Mouse (Mus musculus) heart, adult 2 months (tissue): ENCODE measurements around the gene Adam22.

Experiments used
- CTCF ChIP-seq: fragments of 200-600 bp; IDR thresholded peaks from 2 replicates; pipeline ENCODE4 v1.8.1; 2022; ENCODE audit warnings: antibody characterized with exemption, mild to moderate bottlenecking, moderate library complexity
- POLR2A ChIP-seq: fragments of 200-500 bp; IDR thresholded peaks from 2 replicates; pipeline ENCODE4 v1.6.1; 2011; ENCODE audit warnings: mild to moderate bottlenecking, low read depth, low read length, control low read depth; ENCODE audit not compliant: insufficient read depth

DNA sequence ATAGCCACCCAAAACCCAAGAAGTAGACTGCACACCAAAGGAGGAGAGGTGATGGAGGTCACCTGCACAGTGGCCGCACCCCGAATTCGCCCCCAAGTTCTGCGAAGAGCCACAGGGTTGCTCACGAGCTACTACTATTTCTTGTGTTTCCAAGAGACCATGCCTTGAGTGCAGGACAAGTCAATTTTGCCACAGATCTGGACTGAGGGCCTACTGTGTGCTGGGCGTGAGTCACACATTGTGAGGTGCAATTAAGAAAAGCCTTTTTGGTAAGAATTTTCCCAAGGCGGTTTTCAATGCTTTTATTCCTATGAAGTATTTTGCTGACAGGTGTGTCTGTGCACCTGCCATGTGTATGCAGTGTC, 350 bp upstream of the Adam22 start:
- TF ChIP-seq CTCF (no peak), POLR2A (no peak)
